Mouse (Mus musculus) bone marrow, adult 2 months (tissue): ENCODE results near the gene Olfr930.

Experiments
- CTCF ChIP-seq: fragments of 200-500 bp; IDR thresholded peaks from 2 replicates; pipeline ENCODE4 v1.5.1; 2011; ENCODE audit warnings: low read length, control low read depth; ENCODE audit not compliant: control insufficient read depth, insufficient read depth
- POLR2A ChIP-seq: fragments of 200-500 bp; IDR thresholded peaks from 2 replicates; pipeline ENCODE4 v1.6.1; 2011; ENCODE audit warnings: low read depth, mild to moderate bottlenecking, control low read depth, low read length, borderline replicate concordance; ENCODE audit not compliant: control insufficient read depth

- no peak for TF ChIP-seq CTCF
- TF ChIP-seq POLR2A: no peak
These were observed 24.5 kb downstream of the Olfr930 start for GRCm38 (mm10) chr9:38954124-38954416.
